Mouse (Mus musculus): ENCODE data around the gene Hist1h2af. TPM values are rescaled to one million over a fixed set of nuclear protein-coding genes. Genes with fewer than 3 reads are reported as not detected.
"Not testable (repeated sequence)": the region's sequence is repeated elsewhere in the genome, so short reads cannot be mapped to it uniquely, and the experiment has no call there.

Gene Hist1h2af
- total RNA-seq, 4 experiments from 2014 or later, result 8.2 to 20.8 (median 16.2) TPM

DNA sequence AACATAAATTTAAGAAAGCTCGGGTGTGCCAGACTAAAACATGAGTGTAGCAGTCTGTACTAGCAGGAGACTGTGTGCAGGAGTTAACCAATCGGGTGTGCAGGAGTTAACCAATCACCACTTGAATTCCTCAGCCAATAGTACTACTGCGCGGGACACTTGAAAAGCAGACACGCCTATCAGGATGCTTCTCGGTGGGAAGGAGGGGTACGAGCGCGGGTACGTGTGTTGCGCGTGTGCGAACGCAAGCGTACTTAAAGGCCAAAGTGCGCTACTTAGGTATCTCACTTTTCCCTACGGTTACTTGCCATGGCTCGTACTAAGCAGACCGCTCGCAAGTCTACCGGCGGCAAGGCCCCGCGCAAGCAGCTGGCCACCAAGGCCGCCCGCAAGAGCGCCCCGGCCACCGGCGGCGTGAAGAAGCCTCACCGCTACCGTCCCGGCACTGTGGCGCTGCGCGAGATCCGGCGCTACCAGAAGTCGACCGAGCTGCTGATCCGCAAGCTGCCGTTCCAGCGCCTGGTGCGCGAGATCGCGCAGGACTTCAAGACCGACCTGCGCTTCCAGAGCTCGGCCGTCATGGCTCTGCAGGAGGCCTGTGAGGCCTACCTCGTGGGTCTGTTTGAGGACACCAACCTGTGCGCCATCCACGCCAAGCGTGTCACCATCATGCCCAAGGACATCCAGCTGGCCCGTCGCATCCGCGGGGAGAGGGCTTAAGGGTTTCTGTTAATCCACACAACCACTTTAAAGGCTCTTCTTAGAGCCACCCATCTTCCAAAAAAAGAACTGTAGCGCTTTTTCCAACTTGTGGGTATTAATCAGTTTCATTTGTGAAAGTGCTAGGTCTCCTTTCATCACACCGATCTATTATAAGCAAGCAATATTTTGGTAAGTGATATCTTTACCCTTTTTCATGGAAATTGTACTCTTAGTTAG lies 1.7 kb downstream of the Hist1h2af start, which contains the start of gene Hist1h3g:
Hist1h3g (plus strand) TSS at position 286 of the 939 bp plus-strand sequence.
- peak; percentile 86 for DNase-seq

DNA sequence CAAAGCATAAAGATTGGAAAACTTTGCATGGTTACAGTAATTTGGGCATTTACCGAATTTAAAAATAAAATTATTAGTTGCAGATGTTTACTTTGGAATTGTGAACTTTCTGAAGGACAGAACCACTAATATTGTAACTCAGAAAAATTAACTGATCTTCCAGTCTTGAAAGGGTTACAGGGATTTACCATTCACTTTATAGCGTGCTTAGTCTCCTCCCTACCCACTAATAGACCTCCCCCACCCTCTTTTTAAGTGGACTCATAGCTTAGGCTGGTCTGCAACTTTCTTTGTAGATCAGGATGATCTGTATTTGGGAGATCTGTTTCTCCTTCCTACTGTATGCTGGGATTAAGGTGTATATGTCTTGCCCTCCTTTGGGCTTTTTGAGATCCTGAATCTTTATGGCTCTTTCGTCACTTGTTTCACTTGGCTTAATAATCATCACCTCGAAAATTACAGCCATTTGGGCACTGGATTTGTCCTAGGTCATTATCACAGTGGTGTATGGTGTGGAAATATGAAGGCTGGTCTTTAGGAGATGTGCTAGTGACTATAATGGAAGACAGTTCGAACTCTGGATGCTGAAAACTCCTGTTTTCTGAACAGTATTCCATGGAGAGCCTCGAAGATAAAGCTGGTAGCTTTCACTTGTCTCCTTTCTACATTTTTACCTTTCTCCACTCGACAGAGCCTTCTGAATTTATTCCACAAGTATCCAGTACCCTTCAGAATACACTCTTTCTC lies 2.5 kb downstream of the Hist1h2af start:
- no peak for DNase-seq

- DNase-seq, result no peak
Observed at GRCm38 (mm10) chr13:23537006-23537710, 3.5 kb downstream of the Hist1h2af start.

DNA sequence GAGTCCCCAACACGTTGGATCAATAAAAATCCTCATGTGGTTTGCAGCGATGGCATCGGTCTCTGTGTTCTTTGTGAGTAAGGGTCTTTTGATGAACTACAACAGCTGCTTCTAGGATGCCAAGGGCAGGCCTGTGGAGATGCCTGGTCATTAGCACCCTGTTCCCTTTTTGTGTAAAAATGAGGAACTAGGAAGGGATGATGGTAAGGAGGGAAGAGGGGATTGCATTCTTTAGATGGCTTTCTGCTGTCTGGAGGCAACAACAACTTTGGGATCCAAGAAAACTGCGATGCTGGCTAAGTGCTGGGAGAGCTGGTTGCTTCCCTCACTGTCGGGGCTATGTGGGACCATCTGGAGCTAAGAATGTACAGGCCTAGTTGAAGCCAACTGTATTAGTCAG lies 4.5 kb downstream of the Hist1h2af start:
- no peak for DNase-seq

DNA sequence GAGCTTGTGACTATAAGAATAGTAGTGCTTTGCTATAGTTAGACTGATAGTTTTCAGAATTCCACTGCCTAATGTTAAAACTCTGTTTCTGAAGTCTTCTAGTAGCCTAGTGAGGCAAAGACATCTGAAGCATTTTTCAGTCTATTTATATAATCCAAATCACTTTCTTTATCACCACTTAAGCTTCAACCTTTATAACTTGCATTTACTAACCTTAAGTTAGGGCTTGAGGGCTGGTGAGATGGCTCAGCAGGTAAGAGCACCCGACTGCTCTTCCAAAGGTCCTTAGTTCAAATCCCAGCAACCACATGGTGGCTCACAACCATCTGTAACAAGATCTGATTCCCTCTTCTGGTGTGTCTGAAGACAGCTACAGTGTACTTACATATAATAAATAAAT lies 6.1 kb downstream of the Hist1h2af start:
- not testable (repeated sequence) for DNase-seq

- DNase-seq, result no peak
Observed at GRCm38 (mm10) chr13:23541497-23541896, 7.8 kb downstream of the Hist1h2af start.

DNA sequence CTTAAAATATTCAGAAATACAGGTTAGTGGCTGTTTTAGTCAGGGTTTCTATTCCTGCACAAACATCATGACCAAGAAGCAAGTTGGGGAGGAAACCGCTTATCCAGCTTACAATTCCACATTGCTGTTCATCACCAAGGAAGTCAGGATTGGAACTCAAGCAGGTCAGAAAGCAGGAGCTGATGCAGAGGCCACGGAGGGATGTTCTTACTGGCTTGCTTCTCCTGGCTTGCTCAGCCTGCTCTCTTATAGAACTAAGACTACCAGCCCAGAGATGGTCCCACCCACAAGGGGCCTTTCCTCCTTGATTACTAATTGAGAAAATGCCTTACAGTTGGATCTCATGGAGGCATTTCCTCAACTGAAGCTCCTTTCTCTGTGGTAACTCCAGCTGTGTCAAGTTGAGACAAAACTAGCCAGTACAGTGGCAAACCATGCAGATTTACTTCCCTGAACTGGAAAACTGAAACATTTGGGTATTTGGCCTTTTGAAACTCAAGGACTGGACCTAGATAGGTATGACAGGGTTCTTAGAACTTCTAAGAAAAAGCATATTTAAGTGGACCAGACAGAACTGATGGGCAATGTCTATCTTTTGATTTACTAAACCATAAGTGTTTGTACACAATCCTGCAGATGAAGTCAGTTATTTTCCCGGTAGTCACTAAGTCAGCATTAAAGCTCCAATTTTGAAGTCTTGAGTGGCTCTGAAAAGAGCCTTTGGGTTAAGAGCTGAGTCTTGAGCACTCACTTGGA lies 8.7 kb downstream of the Hist1h2af start:
- DNase-seq, result not testable (repeated sequence)

DNA sequence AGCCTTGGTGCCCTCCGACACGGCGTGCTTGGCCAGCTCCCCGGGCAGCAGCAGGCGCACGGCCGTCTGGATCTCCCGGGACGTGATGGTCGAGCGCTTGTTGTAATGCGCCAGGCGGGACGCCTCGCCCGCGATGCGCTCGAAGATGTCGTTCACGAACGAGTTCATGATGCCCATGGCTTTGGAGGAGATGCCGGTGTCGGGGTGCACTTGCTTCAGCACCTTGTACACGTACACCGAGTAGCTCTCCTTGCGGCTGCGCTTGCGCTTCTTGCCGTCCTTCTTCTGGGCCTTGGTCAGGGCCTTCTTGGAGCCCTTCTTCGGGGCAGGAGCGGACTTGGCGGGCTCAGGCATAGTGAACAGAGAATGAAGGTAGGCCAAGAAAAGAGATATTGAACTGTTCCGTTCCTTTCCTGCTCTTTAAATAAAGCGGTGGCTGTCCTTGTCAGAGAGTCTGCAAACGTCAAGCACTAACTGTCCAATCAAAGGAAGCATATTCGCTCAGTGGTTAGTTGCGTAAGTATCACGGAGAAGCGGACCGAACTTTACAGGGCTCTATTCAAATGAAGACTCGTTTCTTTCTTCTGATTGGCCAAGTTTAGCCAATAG lies 9.4 kb downstream of the Hist1h2af start, which contains the start of gene Hist1h2bh:
Hist1h2bh (minus strand) TSS at position 394 of the 609 bp plus-strand sequence.
- DNase-seq, result peak; percentile 79

GRCm38 (mm10) chr13:23543965-23544786 lies 10.5 kb downstream of the Hist1h2af start, which contains the start of gene Hist1h3f:
Hist1h3f (plus strand) TSS chr13:23544052.
- DNase-seq, result peak; percentile 54

GRCm38 (mm10) chr13:23544787-23545120 lies 11.0 kb downstream of the Hist1h2af start:
- not testable (repeated sequence) for DNase-seq

GRCm38 (mm10) chr13:23546694-23547093 lies 13.0 kb downstream of the Hist1h2af start:
- DNase-seq, result no peak

DNA sequence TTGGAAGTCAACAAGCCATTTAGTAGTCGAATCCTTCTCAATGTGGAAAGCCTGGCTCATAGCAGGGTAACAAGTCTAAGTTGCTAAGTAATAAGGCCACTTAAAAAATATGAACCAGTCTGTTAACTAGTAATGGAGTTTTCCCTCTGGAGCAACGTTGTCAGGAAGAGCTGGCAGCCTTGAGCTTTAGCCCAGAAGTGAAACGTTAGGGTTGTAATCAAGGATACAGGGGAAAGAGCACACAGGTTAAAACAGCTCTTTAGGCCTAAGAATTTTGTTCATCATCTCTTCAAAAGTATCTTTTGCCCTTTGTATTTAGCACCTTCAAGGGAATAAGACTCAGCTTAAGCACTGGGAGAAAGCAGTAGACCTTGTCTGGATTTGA lies 17.0 kb downstream of the Hist1h2af start:
- no peak for DNase-seq

DNA sequence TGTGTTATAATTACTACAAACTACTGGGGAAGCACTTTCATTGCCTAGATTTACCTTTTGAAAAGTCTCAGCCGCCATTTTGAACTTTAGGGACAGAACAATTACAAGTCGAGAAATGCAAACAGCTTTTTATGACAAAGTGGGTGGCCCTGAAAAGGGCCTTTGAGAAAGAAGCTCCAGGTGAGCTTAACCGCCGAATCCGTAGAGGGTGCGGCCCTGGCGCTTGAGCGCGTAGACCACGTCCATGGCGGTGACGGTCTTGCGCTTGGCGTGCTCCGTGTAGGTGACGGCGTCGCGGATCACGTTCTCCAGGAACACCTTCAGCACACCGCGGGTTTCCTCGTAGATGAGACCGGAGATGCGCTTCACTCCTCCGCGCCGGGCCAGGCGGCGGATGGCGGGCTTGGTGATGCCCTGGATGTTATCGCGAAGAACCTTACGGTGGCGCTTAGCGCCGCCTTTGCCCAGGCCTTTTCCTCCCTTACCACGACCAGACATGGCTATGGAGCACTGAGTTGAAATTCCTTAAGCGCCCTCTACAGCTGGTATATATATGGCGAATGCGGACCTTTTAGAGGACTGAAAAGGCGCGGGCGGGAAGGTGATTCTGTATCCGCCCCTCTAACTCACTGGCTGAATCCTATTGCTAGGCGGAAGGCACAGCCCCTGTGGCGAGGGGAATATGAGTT lies 17.6 kb downstream of the Hist1h2af start, which contains the start of gene Hist1h4f:
Hist1h4f (minus strand) TSS at position 503 of the 689 bp plus-strand sequence.
- DNase-seq, result peak; percentile 81

DNA sequence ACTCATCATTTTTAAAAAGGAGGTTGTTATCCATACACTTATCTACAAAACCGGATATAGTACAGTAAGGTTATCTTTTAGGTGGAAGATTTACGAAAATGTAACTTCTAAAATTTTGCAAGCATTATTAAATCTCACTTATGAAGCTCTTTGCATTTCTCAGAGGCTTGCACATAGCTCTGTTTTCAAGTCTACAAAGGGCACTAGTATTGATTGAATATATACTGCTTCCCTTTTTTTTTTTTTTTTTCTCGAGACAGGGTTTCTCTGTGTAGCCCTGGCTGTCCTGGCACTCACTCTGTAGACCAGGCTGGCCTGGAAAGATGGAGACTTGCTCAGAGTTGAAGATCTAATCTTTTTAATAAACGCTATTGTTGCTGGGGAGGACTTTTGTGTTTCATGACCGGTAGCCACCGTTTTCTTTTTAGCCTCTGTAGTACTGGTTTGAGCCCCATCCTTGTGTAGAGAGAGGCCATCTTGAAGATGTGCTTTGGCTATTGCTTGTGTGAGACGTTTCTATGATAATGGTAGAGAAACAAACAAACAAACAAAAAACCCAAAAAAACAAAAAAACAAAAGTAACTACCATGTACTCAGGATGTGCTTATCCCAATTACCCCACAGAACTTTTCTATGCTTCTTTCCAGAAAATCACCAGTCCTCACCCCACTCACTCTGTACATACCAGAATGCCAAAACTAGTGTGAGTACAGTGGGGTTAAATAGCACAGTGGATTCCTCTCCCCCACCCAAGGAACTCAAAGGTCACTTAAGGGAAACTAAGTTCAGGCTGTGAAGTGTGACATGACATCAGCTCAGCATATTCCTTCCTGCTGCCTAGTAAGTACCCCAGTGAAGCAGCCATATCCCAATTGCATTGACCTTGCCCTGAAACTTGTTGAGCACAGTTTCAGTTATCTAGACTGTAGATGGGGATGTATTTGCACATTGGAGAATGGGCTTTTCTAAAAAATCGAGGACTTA lies 18.5 kb downstream of the Hist1h2af start:
- DNase-seq, result no peak

DNA sequence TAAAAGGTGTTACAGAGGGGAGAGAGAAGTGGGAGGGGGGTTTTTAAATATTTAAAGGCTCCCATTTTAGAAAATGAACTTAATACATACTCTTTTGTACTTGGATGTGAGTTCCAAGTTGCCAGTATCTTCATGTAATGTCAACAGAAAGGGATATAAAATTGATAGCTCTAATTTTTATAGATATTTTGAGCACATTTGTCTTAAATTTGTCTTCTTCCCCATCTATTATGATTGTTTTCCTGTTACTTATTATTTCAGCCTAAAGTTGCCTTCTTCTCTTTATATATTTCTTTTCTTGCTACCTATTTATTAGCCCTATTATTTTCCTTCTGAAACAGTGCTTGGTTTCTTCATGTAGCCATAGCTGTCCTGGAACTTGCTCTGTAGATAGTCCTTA lies 19.3 kb downstream of the Hist1h2af start, which contains the start of gene Hist1h1d:
Hist1h1d (plus strand) TSS at position 301 of the 400 bp plus-strand sequence.
- no peak for DNase-seq

- no peak for DNase-seq
Observed at GRCm38 (mm10) chr13:23554393-23554792, 20.7 kb downstream of the Hist1h2af start.

GRCm38 (mm10) chr13:23554925-23555838 lies 21.5 kb downstream of the Hist1h2af start:
- DNase-seq, result peak; percentile 67
